Mouse (Mus musculus) MEL (cell line): ENCODE measurements around the gene Cd8a. TPM values are rescaled to one million over a fixed set of nuclear protein-coding genes. Genes with fewer than 3 reads are reported as not detected.

Source experiments
- DNase-seq: peaks from one replicate; pipeline ENCODE4 v3.0.0; 2011; ENCODE audit warnings: low read depth, low spot score
- H3K27ac ChIP-seq: 2 replicates; pipeline ENCODE4 v1.5.1; 2012; ENCODE audit warnings: low read depth, mild to moderate bottlenecking, control low read depth, low read length, moderate library complexity; ENCODE audit not compliant: control insufficient read depth
- H3K27me3 ChIP-seq, 2 experiments: fragments of 150-350 bp in 1 of 2; sonication (generic) in 1 of 2; 2 replicates each; pipeline ENCODE4 v1.6.1; 2012; ENCODE audit warnings: low read length in 2 of 2, mild to moderate bottlenecking in 2 of 2, improper control_type of control experiment in 1 of 2, moderate library complexity in 1 of 2; ENCODE audit not compliant: insufficient read depth in 2 of 2, control insufficient read depth in 1 of 2
- H3K36me3 ChIP-seq, 2 experiments: 2 replicates each; pipeline ENCODE4 v1.6.1; 2012 to 2014; ENCODE audit warnings: low read length in 2 of 2, improper control_type of control experiment in 1 of 2, inconsistent platforms in 1 of 2, mild to moderate bottlenecking in 1 of 2; ENCODE audit not compliant: insufficient read depth in 2 of 2, control insufficient read depth in 1 of 2
- H3K4me1 ChIP-seq, 2 experiments: fragments of 150-350 bp in 1 of 2; sonication (generic) in 1 of 2; 2 replicates each; pipeline ENCODE4 v1.6.1; 2012; ENCODE audit warnings: low read length in 2 of 2, improper control_type of control experiment in 1 of 2, mild to moderate bottlenecking in 1 of 2; ENCODE audit not compliant: insufficient read depth in 2 of 2, control insufficient read depth in 1 of 2
- H3K4me3 ChIP-seq, 2 experiments: fragments of 150-350 bp in 1 of 2; sonication (generic) in 1 of 2; 2 replicates each; pipeline ENCODE4 v1.5.1; 2012; ENCODE audit warnings: low read depth in 2 of 2, low read length in 2 of 2, mild to moderate bottlenecking in 2 of 2, moderate library complexity in 2 of 2, control low read depth in 1 of 2, improper control_type of control experiment in 1 of 2; ENCODE audit not compliant: control insufficient read depth in 1 of 2, insufficient read depth in 1 of 2
- H3K79me2 ChIP-seq: 2 replicates; pipeline ENCODE4 v1.6.1; 2012; ENCODE audit warnings: mild to moderate bottlenecking, low read length, moderate library complexity; ENCODE audit not compliant: control insufficient read depth, poor library complexity, insufficient read depth
- H3K9ac ChIP-seq: 2 replicates; pipeline ENCODE4 v1.6.1; 2012; ENCODE audit warnings: low read depth, mild to moderate bottlenecking, control low read depth, low read length, moderate library complexity; ENCODE audit not compliant: control insufficient read depth, poor library complexity, severe bottlenecking
- H3K9me3 ChIP-seq: fragments of 150-350 bp; sonication (generic); replicated peaks from 2 replicates; pipeline ENCODE4 v1.6.1; 2012; ENCODE audit warnings: mild to moderate bottlenecking, low read length, improper control_type of control experiment, moderate library complexity; ENCODE audit not compliant: insufficient read depth
- BHLHE40 ChIP-seq: IDR thresholded peaks from 2 replicates; pipeline ENCODE4 v1.6.1; 2012; ENCODE audit warnings: low read depth, mild to moderate bottlenecking, inconsistent platforms, low read length, improper control_type of control experiment, borderline replicate concordance
- ELF1 ChIP-seq: IDR thresholded peaks from 2 replicates; pipeline ENCODE4 v1.6.1; 2014; ENCODE audit warnings: low read depth, mild to moderate bottlenecking, inconsistent platforms, low read length, improper control_type of control experiment, moderate library complexity
- EP300 ChIP-seq, 2 experiments: IDR thresholded peaks; 2 replicates each; pipeline ENCODE4 v1.6.1; 2011; ENCODE audit warnings: improper control_type of control experiment in 2 of 2, low read length in 2 of 2, low read depth in 1 of 2, mild to moderate bottlenecking in 1 of 2
- ETS1 ChIP-seq: IDR thresholded peaks from 2 replicates; pipeline ENCODE4 v1.6.1; 2012; ENCODE audit warnings: low read depth, mild to moderate bottlenecking, inconsistent platforms, low read length, improper control_type of control experiment, moderate library complexity
- HCFC1 ChIP-seq: IDR thresholded peaks from 2 replicates; pipeline ENCODE4 v1.6.1; 2012; ENCODE audit warnings: low read depth, mild to moderate bottlenecking, inconsistent platforms, low read length, improper control_type of control experiment, moderate library complexity
- KAT2A ChIP-seq: conservative IDR thresholded peaks from 2 replicates; pipeline ENCODE4 v1.6.1; 2012; ENCODE audit warnings: low read depth, low read length, improper control_type of control experiment, inconsistent platforms
- MAX ChIP-seq: IDR thresholded peaks from 2 replicates; pipeline ENCODE4 v1.6.1; 2011; ENCODE audit warnings: low read length, improper control_type of control experiment
- MEF2A ChIP-seq: IDR thresholded peaks from 2 replicates; pipeline ENCODE4 v1.6.1; 2014; ENCODE audit warnings: low read depth, mild to moderate bottlenecking, inconsistent platforms, low read length, improper control_type of control experiment; ENCODE audit not compliant: poor library complexity, insufficient replicate concordance, severe bottlenecking; ENCODE audit errors: extremely low read depth
- MXI1 ChIP-seq: IDR thresholded peaks from 2 replicates; pipeline ENCODE4 v1.6.1; 2011; ENCODE audit warnings: mild to moderate bottlenecking, low read depth, low read length, improper control_type of control experiment
- MYB ChIP-seq: IDR thresholded peaks from 2 replicates; pipeline ENCODE4 v1.6.1; 2011; ENCODE audit warnings: mild to moderate bottlenecking, low read depth, low read length, improper control_type of control experiment
- MYC ChIP-seq: IDR thresholded peaks from 2 replicates; pipeline ENCODE4 v1.6.1; 2011; ENCODE audit warnings: low read depth, mild to moderate bottlenecking, low read length, improper control_type of control experiment, moderate library complexity
- NELFE ChIP-seq: IDR thresholded peaks from 2 replicates; pipeline ENCODE4 v1.6.1; 2011; ENCODE audit warnings: low read depth, low read length, improper control_type of control experiment
- NRF1 ChIP-seq: IDR thresholded peaks from 2 replicates; pipeline ENCODE4 v1.6.1; 2014; ENCODE audit warnings: low read depth, mild to moderate bottlenecking, inconsistent platforms, low read length, improper control_type of control experiment, moderate library complexity; ENCODE audit not compliant: poor library complexity, insufficient read depth, severe bottlenecking
- POLR2A ChIP-seq, 2 experiments: IDR thresholded peaks; 2 replicates each; pipeline ENCODE4 v1.6.1; 2011 to 2012; ENCODE audit warnings: low read length in 2 of 2, mild to moderate bottlenecking in 2 of 2, control low read depth in 1 of 2, improper control_type of control experiment in 1 of 2, low read depth in 1 of 2, moderate library complexity in 1 of 2; ENCODE audit not compliant: control insufficient read depth in 1 of 2, insufficient read depth in 1 of 2, poor library complexity in 1 of 2
- POLR2AphosphoS5 ChIP-seq: IDR thresholded peaks from 2 replicates; pipeline ENCODE4 v1.6.1; 2012; ENCODE audit warnings: low read depth, borderline replicate concordance, mild to moderate bottlenecking, inconsistent platforms, low read length, moderate library complexity, mixed read lengths
- RAD21 ChIP-seq: IDR thresholded peaks from 2 replicates; pipeline ENCODE4 v1.6.1; 2011; ENCODE audit warnings: mild to moderate bottlenecking, low read depth, low read length, improper control_type of control experiment
- RCOR1 ChIP-seq: IDR thresholded peaks from 2 replicates; pipeline ENCODE4 v1.6.1; 2012; ENCODE audit warnings: low read depth, mild to moderate bottlenecking, inconsistent platforms, low read length, improper control_type of control experiment
- SIN3A ChIP-seq: IDR thresholded peaks from 2 replicates; pipeline ENCODE4 v1.6.1; 2012; ENCODE audit warnings: low read length, improper control_type of control experiment, inconsistent platforms
- TBP ChIP-seq: IDR thresholded peaks from 2 replicates; pipeline ENCODE4 v1.8.0; 2011; ENCODE audit warnings: low read depth, low read length, improper control_type of control experiment
- USF1 ChIP-seq: IDR thresholded peaks from 2 replicates; pipeline ENCODE4 v1.6.1; 2014; ENCODE audit warnings: low read depth, mild to moderate bottlenecking, inconsistent platforms, low read length, improper control_type of control experiment, moderate library complexity
- USF2 ChIP-seq, 2 experiments: IDR thresholded peaks; 2 replicates each; pipeline ENCODE4 v1.6.1; 2011 to 2012; ENCODE audit warnings: improper control_type of control experiment in 2 of 2, low read length in 2 of 2, borderline replicate concordance in 1 of 2, inconsistent platforms in 1 of 2, low read depth in 1 of 2, mild to moderate bottlenecking in 1 of 2; ENCODE audit not compliant: insufficient read depth in 1 of 2
- ZC3H11A ChIP-seq: IDR thresholded peaks from 2 replicates; pipeline ENCODE4 v1.6.1; 2012; ENCODE audit warnings: low read depth, mild to moderate bottlenecking, inconsistent platforms, low read length, improper control_type of control experiment
- polyA plus RNA-seq, 2 experiments: library from polyadenylated mRNA; stranded (reverse) in 1 of 2; unstranded in 1 of 2; fragments of >175 nt in 1 of 2; fragments of >200 nt in 1 of 2; gene quantifications; 2 replicates each; pipeline versions ENCODE4 v1.2.1 to v1.2.4; 2012; ENCODE audit warnings: low replicate concordance in 2 of 2, low read depth in 1 of 2; ENCODE audit not compliant: insufficient read length in 2 of 2, insufficient read depth in 1 of 2, missing spikeins in 1 of 2
- total RNA-seq: library from RNA; depleted of rRNA; stranded (reverse); fragments of 300-350 nt; gene quantifications from 2 replicates; pipeline ENCODE4 v1.2.3, GENCODE M21; 2012

Cd8a gene
- total and polyA plus RNA-seq, 3 experiments, result not detected

GRCm38 (mm10) chr6:71415446-71415845, 42.2 kb downstream of the Cd8a start:
- no peak for TF ChIP-seq USF1
- no peak for TF ChIP-seq NELFE
- no peak for TF ChIP-seq RCOR1
- no peak for TF ChIP-seq ELF1
- no peak for TF ChIP-seq MAX
- no peak for TF ChIP-seq HCFC1
- no peak for TF ChIP-seq BHLHE40
- TF ChIP-seq MYB, result no peak
- TF ChIP-seq RAD21, result no peak
- no peak for TF ChIP-seq NRF1
- no peak for TF ChIP-seq KAT2A
- TF ChIP-seq POLR2AphosphoS5, result no peak
- TF ChIP-seq MEF2A, result no peak
- no peak for TF ChIP-seq EP300 (IDR thresholded peaks at IDR 0.05; ENCODE audit: low read depth in 1 of 2, low read length in 2 of 2)
- no peak for TF ChIP-seq TBP
- H3K79me2 ChIP-seq, result no peaks in the 10 kb centered on the region
- H3K36me3 ChIP-seq, result peaks cover 5 to 19% of the 10 kb centered on the region in 2 experiments

GRCm38 (mm10) chr6:71418874-71419273, 45.6 kb downstream of the Cd8a start:
- peak; percentile 69 for DNase-seq

More at GRCm38 (mm10) chr6:71415446-71415845, 42.2 kb downstream of the Cd8a start:
- Histone ChIP-seq H3K27ac (no peak overlapping the region), H3K4me1 (peaks cover 9 to 30% of the 10 kb centered on the region in 2 experiments; a peak in 3 of 4 replicates), H3K9me3 (no peaks in the 10 kb centered on the region), H3K4me3 (no peak overlapping the region), H3K9ac (no peak overlapping the region), H3K27me3 (no peaks in the 10 kb centered on the region)
- DNase-seq, result no peak

More at GRCm38 (mm10) chr6:71418874-71419273, 45.6 kb downstream of the Cd8a start:
- peak in 1 of 2 experiments; percentile 71; a peak in 1 of 4 replicates for TF ChIP-seq EP300 (IDR thresholded peaks at IDR 0.05; ENCODE audit: low read depth in 1 of 2, low read length in 2 of 2)
- no peak for TF ChIP-seq POLR2A (IDR thresholded peaks at IDR 0.05; ENCODE audit: control insufficient read depth in 1 of 2, insufficient read depth in 1 of 2, low read depth in 1 of 2, low read length in 2 of 2, poor library complexity in 1 of 2)
- TF ChIP-seq USF2 (IDR thresholded peaks at IDR 0.05; ENCODE audit: borderline replicate concordance in 1 of 2, insufficient read depth in 1 of 2, low read depth in 1 of 2, low read length in 2 of 2), result no peak
- TF ChIP-seq MYC, result no peak
- 0 out of 2 replicates have a peak, but pooled peaks have one; percentile 18 for TF ChIP-seq KAT2A
- TF ChIP-seq ETS1, result peak; percentile 72; the same call in 1 of the 2 replicates
- no peak for TF ChIP-seq POLR2AphosphoS5
- peak; percentile 77; the same call in 1 of the 2 replicates for TF ChIP-seq MXI1
- TF ChIP-seq SIN3A, result peak; percentile 54; the same call in 1 of the 2 replicates
- TF ChIP-seq MEF2A, result no peak; the same call in 1 of the 2 replicates
- no peak for TF ChIP-seq ZC3H11A
- no peak for TF ChIP-seq BHLHE40
- Histone ChIP-seq H3K4me3 (no peak overlapping the region), H3K9me3 (no peaks in the 10 kb centered on the region), H3K27me3 (no peaks in the 10 kb centered on the region), H3K36me3 (peaks cover 2 to 16% of the 10 kb centered on the region in 2 experiments), H3K27ac (peak overlapping the region; percentile 82), H3K79me2 (no peaks in the 10 kb centered on the region), H3K4me1 (peaks cover 4 to 20% of the 10 kb centered on the region in 2 experiments; a peak in 3 of 4 replicates), H3K9ac (peak overlapping the region; percentile 40; the same call in 1 of the 2 replicates)
